12 mouse cellular contexts compared by ENCODE assay signal in the genomic region with DNA sequence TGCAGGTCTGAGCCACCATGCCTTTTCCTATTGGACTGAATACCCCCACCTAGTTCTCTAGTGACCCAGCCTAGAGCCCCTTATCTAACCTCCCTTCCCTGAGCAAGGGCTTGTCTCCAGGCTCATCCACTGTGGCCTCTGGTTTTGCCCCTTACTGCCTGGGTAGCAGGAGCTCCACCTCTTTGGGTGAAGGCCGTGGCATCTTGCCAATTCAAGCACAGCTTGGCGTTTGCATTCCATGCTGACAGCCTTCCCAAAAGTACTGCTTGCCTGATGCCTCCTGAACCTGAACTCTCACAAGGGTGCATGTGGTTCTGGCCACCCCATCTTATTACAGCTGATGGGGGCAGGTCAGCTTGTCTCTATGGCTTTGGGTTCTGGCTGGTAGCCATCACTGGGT. TPM values are rescaled to one million over a fixed set of nuclear protein-coding genes. Genes with fewer than 3 reads are reported as not detected.
DNase-seq lines count a peak whose midpoint lies in the region.
"Had no signal": no experiment of that assay in that cellular context is flagged by ENCODE, and none has a peak within 500 bp of the region (broad histone marks: within the 10 kb centered on the region; RNA-seq: fewer than 3 reads in every experiment).

No protein-coding gene starts in this region.

- peak; percentile 39 for DNase-seq in left cerebral cortex, postnatal 4 days
- DNase-seq in left cerebral cortex, adult 18-20 months (ENCODE audit: low spot score in 2 of 2) = no peak
- peak; percentile 70 for DNase-seq in adrenal gland, adult 8-10 months
- DNase-seq in heart, postnatal 4 days = peak; percentile 69
- DNase-seq in lung, postnatal 36 days = peak; percentile 59
- DNase-seq in thymus, postnatal 25 days = no peak
- DNase-seq in frontal cortex, postnatal 10 days (ENCODE audit: low spot score in 2 of 2) = no peak
- DNase-seq in left cerebral cortex, postnatal 10 days (ENCODE audit: extremely low spot score in 1 of 2, low spot score in 2 of 2) = no peak
- DNase-seq: cerebellum, adult 11-12 months; forebrain, postnatal 0 days; right cerebral cortex, postnatal 25 days had no signal

- intact Hi-C loops in left cerebral cortex, postnatal 4 days (cut with DNase I) = no loop called here
- intact Hi-C loops in left cerebral cortex, postnatal 10 days (cut with DNase I) = no loop called here

RNA-seq across cellular contexts. Expression of a gene that starts 6.6 kb away (rescaled TPM):
- total RNA-seq in left cerebral cortex, postnatal 4 days (2021) = 1 to 10 TPM; 1.2 to 1.9 TPM
- 1 to 10 TPM; 1.6 to 2.0 TPM for total RNA-seq in left cerebral cortex, adult 18-20 months (2021)
- total RNA-seq in adrenal gland, adult 8-10 months (2022) = 1 to 10 TPM in 1 of 4 experiments, under 1 TPM in 3; 0.41 to 1.5 (median 0.62) TPM
- under 1 TPM in 1 of 2 experiments, not detected in 1; 0.36 TPM for total RNA-seq in heart, postnatal 4 days (2021)
- 1 to 10 TPM; 1.4 to 2.6 TPM for total RNA-seq in left cerebral cortex, postnatal 10 days (2021)

RNA-seq across cellular contexts. Expression of a gene that starts 10.3 kb away (rescaled TPM):
- total RNA-seq in left cerebral cortex, postnatal 4 days (2021) = under 1 TPM; 0.46 to 0.70 TPM
- total RNA-seq in left cerebral cortex, adult 18-20 months (2021) = under 1 TPM in 1 of 2 experiments, not detected in 1; 0.28 TPM
- total RNA-seq in adrenal gland, adult 8-10 months (2022) = not detected
- not detected for total RNA-seq in heart, postnatal 4 days (2021)
- total RNA-seq in left cerebral cortex, postnatal 10 days (2021) = 1 to 10 TPM in 1 of 2 experiments, under 1 TPM in 1; 0.36 to 1.1 TPM
- total RNA-seq: megakaryocyte, adult 5-6 weeks had no signal

RNA-seq across cellular contexts. Expression of a gene that starts 57.0 kb away (rescaled TPM):
- total RNA-seq in left cerebral cortex, postnatal 4 days (2021) = 1 to 10 TPM; 7.4 to 8.4 TPM
- total RNA-seq in left cerebral cortex, adult 18-20 months (2021) = 1 to 10 TPM; 5.3 to 5.5 TPM
- 10 to 100 TPM; 10.5 to 21.9 (median 15.4) TPM for total RNA-seq in adrenal gland, adult 8-10 months (2022)
- 10 to 100 TPM; 21.0 to 21.4 TPM for total RNA-seq in heart, postnatal 4 days (2021)
- 1 to 10 TPM; 7.0 to 7.8 TPM for total RNA-seq in left cerebral cortex, postnatal 10 days (2021)

Comparison
In these comparisons a context has a peak if more than half of its experiments do, and no peak if none do; other contexts are left out.
1. DNase-seq: peak in left cerebral cortex, postnatal 4 days (single experiment), adrenal gland, adult 8-10 months (single experiment), heart, postnatal 4 days (single experiment) and lung, postnatal 36 days (single experiment); none in left cerebral cortex, adult 18-20 months (0 of 2), thymus, postnatal 25 days (single experiment), frontal cortex, postnatal 10 days (0 of 2) and left cerebral cortex, postnatal 10 days (0 of 2).